Mouse (Mus musculus) E14TG2a.4 (cell line): ENCODE data around the gene Hsf2bp.

Experiments used
- CTCF ChIP-seq: conservative IDR thresholded peaks from 2 replicates; pipeline ENCODE4 v1.5.1; 2014; ENCODE audit warnings: low read length
- POU5F1 ChIP-seq: IDR thresholded peaks from 2 replicates; pipeline ENCODE4 v1.6.1; 2014; ENCODE audit warnings: low read length, borderline replicate concordance

GRCm38 (mm10) chr17:31923310-31923970 is 112.7 kb downstream of the Hsf2bp start:
- TF ChIP-seq CTCF (no peak), POU5F1 (no peak)
